Mouse (Mus musculus) cerebellum, adult 11 months (tissue): ENCODE data around the gene Abracl.

ENCODE experiments used
- DNase-seq: peaks from one replicate; pipeline ENCODE4 v3.0.0; 2022

Abracl gene

DNA sequence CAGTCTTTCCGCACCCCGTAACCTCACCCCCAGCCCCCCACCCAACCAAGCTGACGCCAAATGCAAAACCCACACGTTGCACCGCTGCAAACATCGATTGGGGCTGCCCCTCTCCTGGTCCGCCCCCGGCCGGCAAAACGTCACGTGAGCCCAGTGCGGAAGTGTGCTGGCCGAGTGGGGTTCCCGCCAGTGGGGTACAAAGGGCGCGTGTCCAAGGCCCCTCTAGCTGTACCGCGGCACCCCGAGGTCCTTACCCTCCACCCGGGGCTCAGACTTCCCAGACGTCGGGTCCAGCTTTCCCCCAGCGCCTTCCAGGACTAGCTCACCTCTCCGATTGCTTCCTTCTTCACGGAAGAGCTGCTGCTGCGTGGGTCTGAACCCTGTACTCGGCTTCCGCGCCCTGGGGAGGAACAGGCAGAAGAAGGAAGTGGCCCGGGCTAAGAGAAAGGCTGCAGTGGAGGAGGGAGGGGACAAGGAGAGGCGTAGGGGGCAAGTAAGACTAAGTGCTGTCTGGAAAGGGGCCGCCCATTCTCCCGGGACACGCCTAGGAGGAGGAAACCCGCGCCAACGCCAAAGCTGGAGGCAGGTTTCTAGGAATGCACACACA lies at the start of gene Abracl:
Gene Abracl (minus strand): TSS at position 548 of the 607 bp plus-strand sequence.
- DNase-seq: peak; percentile 31

DNA sequence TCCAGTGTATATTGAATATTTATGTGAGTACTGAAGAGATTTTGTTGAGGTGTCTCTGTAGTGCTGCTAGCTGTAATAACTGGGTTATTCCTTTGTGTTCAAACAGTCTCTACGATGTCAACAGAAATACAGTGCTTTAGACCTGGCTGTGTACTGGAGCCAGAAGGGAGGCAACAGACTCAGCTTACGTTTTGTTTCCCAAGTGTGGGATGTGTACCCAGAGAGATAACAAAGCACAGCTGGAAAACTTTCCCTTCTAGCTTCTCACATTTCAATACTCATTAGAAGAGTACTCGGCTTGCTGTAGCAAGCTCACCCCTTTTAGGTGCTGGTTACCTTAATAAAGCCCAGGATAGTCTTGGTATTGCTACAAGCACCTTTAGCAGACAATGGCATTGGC lies 49.8 kb upstream of the Abracl start:
- no peak for DNase-seq

DNA sequence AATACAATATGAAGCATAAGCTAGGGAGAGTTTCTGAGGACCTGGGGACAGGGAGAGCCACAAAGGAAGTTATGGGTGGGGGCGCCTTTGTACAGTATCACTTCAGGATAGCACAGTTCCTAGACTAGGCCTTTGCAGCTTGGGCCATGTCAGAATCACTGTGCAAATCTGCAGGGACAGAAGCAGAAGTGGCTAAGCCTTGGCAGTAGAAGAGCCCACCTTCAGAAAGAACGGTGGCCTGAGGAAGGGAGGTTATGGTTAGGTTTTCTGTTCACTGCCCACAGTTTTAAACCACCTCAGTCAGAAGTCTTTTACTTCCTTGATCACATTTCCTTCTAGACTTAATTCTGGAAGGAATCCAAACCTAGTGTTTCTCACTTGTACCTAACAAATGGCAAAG lies 47.5 kb upstream of the Abracl start:
- no peak for DNase-seq

DNA sequence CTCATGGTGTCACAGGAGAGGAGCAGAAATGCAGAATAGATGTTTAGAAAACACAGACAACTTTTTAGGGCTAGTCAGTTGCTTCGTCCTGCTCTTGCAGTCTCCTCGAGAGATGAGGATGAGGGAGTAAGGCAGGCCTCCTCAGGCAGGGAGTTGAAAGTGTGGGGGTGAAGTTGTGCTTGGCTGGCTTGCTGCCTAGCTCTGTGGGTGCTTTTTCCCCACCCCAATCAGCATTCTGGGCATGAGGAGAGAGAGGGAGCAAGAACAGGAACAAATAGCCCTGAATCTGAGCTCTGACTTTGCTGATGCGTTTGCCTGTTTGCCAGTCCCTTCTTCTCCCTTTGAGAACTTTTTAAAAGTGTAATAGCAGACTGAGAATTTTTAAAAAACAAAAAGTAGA lies 47.1 kb upstream of the Abracl start:
- no peak for DNase-seq

DNA sequence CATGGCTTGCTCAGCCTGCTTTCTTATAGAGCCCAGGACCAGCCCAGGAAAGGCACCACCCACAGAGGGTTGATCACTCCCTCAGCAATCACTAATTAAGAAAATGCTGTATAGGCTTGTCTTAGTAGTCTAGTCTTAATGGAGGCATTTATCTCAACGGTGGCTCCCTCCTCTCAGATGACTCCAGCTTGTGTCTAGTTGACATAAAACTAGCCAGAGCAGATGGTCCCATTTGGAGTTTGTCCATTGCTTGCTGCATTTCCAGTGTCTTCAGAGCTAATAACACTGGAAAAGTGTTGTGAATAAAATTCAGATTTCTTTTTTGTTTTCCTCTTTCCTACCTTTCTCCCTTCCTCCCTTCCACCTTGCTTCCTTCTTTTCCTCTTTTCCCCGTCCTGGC lies 46.5 kb upstream of the Abracl start:
- DNase-seq: no peak

DNA sequence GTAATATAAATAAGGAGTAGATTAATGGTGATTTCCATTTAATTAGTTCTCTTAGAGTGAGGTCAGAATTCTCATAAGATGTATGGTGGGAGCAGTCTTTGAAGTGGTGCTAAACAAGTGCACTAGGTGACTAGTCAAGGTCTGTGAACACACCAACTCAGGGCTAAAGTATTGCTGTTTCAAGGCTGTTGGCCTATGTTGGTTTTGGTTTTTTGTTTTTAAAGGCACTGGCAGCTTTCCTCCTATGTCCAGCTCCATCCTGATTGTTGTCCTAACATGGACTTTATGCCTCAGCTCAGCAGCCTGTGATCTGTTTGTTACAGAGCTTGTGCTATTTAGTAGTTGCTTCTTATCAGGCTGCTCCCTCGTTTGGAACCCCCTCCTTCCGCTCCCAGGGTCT lies 45.8 kb upstream of the Abracl start:
- no peak for DNase-seq

DNA sequence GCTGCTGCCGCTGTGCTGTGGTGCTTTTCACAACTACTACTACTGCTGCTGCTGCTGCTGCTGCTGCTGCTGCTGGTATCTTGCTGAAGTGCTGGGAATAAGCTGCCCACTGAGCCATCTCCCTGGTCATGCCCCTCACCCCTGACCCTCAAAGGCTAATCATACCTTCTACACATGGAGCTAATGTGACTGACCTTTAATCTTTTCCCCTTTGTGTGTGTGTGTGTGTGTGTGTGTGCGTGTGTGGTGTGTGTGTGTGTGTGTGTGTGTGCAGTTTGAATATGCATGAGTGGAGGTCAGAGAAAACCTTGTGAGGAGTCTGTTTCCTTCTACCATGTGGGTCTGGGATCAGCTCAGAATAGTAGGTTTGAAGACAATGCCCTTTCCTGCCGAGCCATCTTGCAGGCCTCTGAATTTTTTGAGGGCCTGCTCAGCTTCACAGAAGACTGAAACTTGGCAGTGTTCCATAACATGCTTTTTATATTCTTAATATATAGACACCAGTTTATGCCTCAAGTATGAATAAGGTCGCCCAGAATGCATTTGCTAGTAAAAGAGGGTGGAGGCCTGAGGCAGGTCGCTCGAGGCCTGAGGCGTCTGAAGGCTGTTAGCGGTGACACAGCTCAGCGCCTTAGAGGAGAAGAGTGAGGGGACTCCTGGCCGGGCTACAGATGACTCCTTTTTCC lies 44.8 kb upstream of the Abracl start:
- DNase-seq: no peak

DNA sequence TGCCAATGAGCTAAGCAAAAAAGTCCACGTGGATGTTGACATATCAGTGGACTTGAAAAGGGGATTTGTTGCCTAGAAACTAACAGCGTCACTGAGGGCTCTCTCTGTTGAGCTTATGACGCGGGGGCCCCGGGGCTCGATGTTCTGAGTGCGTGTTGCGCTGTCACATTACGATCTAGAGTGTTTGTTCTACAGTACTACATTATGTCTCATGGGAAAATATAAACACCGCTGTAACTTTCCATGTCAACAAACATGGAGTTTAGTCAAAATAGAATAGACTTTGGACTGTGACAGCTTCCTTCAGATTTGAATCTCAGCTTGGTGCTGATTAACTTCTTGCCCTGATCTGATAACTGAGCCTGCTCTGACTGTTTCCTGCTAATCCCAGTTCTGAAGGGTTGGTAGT lies 42.9 kb upstream of the Abracl start:
- no peak for DNase-seq

DNA sequence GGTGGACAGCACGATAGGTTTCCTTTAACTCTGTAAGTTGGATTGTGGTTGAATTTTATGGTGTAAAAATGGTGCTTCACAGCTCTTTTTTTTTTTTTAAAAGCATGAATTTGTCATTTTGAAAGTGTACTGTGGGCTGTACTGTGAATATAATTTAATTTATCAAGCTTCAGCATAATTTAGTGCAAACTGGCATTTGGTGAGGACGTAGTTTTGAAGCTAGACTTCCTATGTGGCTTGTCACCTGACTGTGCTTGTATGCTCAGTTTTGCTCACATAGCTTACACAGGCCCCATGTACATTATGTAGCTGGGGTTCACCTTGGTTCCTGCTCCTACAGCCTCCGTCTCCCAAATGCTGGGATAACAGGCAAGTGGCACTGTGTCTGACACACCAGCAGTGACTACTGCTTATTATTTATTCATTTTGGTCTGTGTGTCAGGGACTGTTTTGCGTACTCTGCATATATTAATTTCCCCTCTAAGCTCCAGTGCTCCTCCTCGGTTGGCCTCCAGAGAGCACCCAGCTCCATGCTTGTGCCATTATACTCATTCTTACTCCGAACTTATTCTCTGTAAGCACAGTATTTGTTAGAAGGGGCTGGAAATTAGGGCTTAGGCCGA lies 41.6 kb upstream of the Abracl start:
- DNase-seq: no peak

DNA sequence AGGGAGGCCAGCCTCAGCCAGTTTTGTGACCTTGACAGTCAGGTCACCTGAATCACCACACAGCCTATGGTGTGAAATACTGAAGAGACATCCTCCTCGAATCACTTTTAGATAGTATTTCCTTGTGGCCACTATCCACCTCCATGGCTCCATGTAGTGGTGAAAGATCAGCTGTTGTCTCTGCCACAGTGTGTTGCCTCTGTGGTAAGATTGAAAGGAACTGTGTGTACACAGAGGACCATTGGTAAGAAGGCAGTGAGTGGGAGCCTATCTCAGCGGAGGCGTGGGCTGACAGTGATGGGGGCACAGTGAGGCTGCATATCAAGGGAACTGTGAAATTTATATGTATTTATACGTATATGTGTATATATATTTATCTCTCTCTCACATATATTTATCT lies 38.4 kb upstream of the Abracl start:
- DNase-seq: no peak

DNA sequence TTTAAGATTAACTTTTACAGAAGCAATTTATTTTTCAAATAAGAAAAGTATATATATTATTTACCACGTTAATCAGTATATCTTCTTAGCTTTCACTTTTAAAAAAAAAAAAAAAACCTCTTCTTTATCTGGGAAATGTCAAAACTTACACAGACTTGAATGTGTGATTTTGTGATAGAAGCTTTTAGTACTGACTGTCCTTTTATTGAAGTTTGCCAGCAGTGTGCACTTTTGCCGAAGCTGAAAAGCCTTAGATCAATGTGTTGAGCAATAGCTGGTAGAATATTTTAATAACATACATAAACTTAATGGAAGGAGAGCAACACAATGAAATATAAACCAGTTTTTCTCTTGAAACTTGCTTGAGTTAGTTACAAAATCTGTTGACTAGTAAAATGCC lies 37.7 kb upstream of the Abracl start:
- no peak for DNase-seq

DNA sequence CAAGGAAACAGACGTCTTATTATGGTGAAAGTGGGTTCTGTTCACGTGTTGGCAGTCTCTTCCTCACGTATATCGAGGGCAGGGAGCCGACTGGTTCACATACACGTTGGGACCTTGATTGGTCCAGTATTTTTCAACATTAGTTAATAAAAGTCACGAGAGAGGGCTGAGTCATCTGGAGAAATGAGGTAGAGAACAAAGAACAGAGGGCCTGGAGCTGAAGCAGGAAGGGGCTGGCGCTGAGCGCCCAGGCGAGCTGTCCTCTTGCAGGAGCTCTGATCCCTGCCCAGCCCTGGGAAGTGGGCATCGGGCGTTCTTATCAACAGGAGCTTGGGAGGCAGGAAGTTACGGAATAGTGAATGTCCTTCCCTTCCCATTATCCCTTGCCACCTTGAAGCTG lies 36.7 kb upstream of the Abracl start:
- DNase-seq: no peak

DNA sequence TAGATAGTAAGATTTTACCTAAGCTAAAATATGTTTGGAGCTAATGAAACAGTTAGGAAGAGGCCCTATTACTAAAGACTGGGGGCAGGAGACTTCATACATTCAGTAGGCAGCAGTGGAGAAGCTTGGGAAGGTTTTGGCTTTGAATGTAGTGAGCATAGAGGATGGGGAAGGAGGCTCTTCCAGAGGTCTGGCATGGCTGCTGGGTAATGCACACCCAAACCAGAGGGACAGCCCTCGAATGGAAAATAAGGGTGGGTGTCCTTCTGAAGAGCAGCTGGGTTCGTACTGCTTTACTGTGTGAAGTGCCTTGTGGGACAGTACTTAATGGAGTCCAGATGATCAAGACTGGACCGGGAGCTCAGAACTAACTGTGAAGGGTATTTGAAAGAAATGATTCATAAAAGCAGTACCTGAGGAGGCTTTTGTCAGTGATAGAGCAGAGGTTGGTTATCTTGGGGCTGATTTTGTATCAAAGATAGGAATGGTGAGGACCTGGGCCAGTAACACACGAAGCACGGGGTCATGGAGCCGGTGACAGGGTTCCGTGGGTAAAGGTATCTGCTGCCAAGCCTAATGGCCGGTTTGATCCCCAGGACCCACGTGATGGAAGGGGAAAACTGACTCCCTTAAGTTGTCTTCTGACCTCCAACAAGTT lies 35.7 kb upstream of the Abracl start:
- no peak for DNase-seq

DNA sequence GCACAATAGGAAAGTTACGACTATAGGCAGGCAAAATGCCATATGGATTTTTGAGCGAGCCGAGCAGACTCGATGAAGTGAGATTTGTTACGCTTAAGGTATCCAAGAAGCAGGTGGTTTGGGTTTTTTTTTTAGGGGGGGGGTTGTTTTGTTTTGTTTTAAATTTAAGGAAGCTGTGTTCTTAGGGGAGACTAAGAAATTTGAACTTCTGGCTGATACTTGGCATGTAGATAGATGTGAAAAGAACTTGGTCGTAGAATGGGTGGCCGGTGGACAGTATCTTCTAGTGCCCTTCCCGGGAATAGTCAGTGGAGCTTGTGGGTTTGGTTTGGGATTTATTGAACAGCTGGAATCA lies 33.3 kb upstream of the Abracl start:
- DNase-seq: no peak

DNA sequence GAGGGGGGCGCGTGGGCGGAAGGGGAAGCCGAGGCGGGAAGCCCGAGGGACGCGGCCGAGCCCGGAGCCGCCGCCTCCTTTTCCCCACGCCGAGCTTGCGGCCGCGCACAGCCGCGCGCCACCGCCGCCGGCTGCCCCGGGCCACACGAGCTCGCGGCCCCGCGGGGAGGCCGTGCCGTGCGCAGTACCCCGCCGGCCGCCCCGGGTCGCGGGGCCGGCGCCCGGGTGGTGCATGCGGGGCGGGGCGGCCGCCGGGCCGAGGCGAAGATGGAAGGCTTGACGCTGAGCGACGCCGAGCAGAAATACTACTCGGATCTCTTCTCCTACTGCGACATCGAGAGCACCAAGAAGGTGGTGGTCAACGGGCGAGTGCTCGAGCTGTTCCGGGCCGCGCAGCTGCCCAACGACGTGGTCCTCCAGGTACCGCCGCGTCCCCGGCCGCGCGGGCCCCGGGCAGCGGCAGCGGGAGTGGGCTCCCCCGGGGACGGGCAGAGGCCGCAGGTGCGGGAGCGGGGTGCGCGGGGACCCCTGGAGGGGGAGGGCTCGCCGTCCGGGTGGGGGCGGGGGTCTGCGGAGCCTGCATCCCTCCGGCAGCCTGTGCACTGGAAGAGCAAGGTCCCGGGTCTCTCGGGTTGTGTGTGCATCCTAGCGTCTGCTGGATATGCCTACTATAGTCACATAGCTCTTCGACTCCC lies 32.8 kb upstream of the Abracl start, which contains the start of gene Reps1:
Gene Reps1 (plus strand): TSS at position 166 of the 695 bp plus-strand sequence.
- DNase-seq: peak; percentile 36

DNA sequence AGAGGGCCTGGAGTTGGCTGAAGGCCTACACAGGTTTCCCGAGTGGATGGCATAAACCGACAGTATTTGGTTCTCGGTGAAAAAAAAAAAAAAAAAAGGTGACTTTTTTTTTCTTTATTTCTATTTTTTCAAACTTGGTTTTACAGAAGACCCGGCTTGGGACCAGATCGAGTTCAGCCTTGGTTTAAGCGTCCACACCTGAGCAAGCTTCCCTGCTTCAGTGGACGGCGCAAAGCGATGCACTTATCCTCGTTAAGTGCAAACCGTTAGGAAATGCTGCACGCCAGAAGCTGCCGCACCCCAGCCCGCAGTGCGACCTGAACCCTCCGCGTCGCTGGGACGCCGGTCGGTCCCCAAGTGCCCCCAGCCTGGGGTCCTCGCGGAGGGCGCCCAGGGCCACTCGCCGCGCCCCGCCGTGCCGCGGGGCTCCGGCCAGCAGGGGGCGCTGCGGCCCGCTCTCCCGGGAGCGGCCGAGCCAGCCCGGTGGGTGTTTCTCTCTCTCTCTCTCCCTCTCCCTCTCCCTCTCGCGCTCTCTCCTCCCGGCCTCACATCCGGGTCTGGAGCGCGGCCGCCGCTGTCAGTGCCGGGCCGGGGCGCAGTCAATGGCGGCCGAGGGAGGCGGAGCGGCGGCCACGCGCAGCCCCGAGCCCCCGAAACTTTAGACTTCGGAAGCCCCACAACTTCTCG lies 32.1 kb upstream of the Abracl start:
- peak; percentile 80 for DNase-seq

DNA sequence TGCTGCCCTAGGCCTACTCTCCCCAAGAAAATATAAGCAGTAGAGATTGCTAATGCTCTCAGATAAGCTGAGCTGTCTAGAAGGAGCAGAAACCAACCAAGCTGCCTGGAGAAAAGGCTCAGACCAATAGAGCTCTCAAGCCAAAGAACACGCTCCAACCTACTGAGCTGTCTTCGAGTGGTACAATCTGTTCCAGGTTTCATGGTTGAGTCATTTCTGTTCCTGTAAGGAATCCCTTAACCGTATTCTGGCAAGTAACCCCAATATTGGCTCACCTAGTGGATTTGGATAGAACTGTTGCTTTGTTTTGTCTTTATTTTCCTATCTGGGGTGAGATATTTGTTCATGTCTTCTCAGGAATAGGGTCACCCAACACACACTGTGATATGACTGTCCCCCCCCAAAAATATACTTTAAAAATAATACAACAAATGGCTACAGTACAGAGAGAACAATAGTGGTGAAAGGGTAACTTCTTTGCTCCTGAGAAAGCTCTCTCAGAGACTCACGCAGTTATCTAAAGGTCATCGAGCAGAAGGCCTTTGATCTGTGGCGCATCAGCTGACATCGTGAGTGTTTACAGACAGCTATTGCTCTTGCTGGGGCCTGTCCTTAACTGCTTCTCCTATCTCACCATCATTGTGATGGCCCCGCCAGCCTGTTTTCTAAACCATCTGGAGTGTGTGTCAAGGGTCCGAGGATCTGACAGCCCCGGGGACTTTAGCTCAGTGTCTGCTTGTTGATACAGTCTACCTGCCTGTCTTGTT lies 24.5 kb upstream of the Abracl start:
- DNase-seq: no peak

DNA sequence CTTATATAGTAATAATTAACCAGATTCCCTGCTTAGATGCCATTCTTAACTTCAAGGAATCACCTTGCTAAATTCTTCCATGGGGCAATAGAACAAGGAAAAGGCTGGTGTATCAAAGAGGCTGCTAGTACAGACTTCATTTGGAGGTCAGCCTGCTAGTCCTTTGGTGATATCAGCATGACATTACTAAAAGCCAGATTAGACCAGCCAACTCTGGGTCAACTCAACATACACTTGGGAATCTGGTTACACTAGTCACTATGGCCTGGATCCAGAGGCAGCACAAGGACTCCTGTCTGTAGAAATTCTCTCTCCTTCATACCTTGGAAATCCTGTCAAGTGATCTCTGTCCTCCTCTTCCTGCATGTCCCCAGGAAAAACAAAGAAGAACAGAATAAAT lies 23.3 kb upstream of the Abracl start:
- DNase-seq: no peak

DNA sequence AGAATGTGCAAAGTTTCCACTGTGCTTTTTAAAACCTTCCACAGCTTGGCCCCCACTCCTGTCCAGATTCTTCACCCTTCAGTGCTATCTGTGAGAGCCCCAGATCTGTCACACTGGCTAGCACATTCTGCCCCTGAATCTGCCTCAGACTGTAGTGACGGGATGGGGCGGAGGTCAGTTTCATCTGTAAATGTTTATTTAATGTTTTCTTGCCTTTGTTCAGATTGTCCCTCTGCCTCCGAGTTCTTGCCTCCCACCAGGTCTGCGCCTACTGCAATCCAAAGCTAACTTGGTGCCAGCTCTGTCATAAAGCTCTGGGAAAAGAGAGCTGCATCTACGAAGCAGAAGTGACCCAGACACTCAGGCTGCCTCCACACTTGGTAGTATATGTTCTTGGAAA lies 13.8 kb upstream of the Abracl start:
- no peak for DNase-seq

DNA sequence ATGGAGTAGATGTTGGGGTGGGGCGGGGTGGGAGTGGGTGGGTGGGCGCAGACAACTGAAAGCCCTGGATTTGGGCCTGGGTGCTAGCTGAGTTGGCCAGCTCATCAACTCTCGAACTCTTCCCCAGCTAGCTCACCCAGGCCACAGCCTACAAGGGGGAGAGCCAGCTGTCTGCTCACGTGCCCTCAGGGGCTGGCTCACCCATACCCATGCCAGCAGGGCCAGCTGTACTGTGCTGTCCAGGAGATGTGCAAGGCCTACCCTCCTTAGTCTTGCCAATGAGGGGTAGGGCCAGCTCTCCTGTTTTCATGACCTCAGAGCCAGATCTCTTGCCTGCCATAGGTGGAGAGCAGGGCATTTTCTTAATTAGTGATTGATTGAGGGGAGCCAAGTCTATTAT lies 11.3 kb upstream of the Abracl start:
- no peak for DNase-seq

DNA sequence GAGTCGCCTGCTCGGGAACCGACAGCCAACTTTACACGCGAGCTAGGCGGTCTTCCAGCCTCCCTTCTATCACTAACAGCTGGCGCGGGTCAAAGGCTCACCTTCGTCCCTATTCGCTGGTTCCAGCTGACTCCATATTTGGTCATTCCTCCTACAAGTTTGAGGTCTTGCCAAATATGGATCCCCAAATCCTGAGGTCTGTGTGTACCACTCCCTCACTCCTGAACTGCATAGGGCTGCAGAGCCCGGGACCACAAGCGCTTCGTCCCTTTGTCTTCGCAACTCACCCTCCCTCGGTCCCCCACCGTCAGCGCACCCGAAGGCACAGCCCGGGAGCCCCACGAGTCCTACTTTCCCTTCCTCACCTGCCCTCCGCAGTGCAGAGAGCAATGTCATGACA lies 776 bp downstream of the Abracl start:
- peak; percentile 16 for DNase-seq
